Mouse (Mus musculus) embryonic facial prominence, embryonic 12.5 days (tissue): ENCODE results near the gene Il6ra. TPM values are rescaled to one million over a fixed set of nuclear protein-coding genes. Genes with fewer than 3 reads are reported as not detected.
A peak's percentile ranks its signal among the peaks of the same experiment; 100 is the strongest.

Experiments
- ATAC-seq: fragments of 200-750 bp; cut with Nextera tagmentation; 2 replicates; pipeline ENCODE4 v1.8.0; 2017; ENCODE audit not compliant: insufficient number of reproducible peaks, insufficient read depth, low FRiP score, low TSS enrichment
- H3K27ac ChIP-seq: fragments of 300-500 bp; sonication (generic); 2 replicates; pipeline ENCODE4 v1.5.1; 2016; ENCODE audit warnings: mild to moderate bottlenecking
- H3K27me3 ChIP-seq: fragments of 300-500 bp; sonication (generic); 2 replicates; pipeline ENCODE4 v1.6.1; 2016; ENCODE audit warnings: mild to moderate bottlenecking, moderate library complexity
- H3K36me3 ChIP-seq: fragments of 300-500 bp; sonication (generic); 2 replicates; pipeline ENCODE4 v1.6.1; 2016; ENCODE audit warnings: mild to moderate bottlenecking
- H3K4me1 ChIP-seq: fragments of 300-500 bp; sonication (generic); 2 replicates; pipeline ENCODE4 v1.6.1; 2016
- H3K4me2 ChIP-seq: fragments of 300-500 bp; sonication (generic); replicated peaks from 2 replicates; pipeline ENCODE4 v1.6.1; 2016; ENCODE audit warnings: mild to moderate bottlenecking, moderate library complexity
- H3K4me3 ChIP-seq: fragments of 300-500 bp; sonication (generic); 2 replicates; pipeline ENCODE4 v1.5.1; 2016; ENCODE audit warnings: mild to moderate bottlenecking
- H3K9ac ChIP-seq: fragments of 300-500 bp; sonication (generic); 2 replicates; pipeline ENCODE4 v1.6.1; 2016; ENCODE audit warnings: mild to moderate bottlenecking, moderate library complexity
- H3K9me3 ChIP-seq: fragments of 300-500 bp; sonication (generic); 2 replicates; pipeline ENCODE4 v1.6.1; 2016; ENCODE audit warnings: mild to moderate bottlenecking, moderate library complexity
- WGBS: fragments of 180-500 bp; shearing (Covaris S2); methylation state at CpG from one replicate; pipeline ENCODE4 v1.1.7; 2016; 5-methylcytosine and 5-hydroxymethylcytosine counted together
- polyA plus RNA-seq: library from polyadenylated mRNA; unstranded; fragments of >200 nt; fragmentation: Nextera tagmentation; extraction: Ambion mirVana; gene quantifications from 2 replicates; pipeline ENCODE4 v1.2.1, GENCODE M21; 2016

Il6ra gene
- polyA plus RNA-seq, 1 experiment from 2014 or later, result 0.79 TPM

DNA sequence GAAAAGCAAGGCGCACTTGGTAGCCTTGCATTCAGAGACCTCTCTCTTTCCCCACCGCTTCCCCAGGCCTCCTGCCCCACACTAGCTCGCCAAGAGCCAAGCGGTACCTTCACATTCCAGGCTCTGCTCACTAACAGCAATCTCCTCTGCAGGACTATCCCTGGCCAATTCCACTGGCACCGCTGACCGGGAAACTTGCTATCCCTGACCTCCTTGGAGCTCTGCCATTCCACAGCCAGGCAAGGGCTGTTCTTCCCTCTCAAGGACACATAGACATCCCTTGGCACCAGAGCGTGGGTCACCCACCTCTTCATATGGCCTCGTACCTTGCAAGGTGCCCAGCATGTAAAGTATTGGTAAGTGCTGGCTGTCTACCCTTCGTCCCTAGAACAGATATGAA, 29.9 kb upstream of the Il6ra start:
- 92% methylated on average over 9 of the region's 9 CpGs for WGBS
- no peaks in the 10 kb centered on the region for H3K9me3 ChIP-seq
- no peak for ATAC-seq
- peaks cover 91% of the 10 kb centered on the region for H3K36me3 ChIP-seq
- no peaks in the 10 kb centered on the region for H3K27me3 ChIP-seq
- no peak overlapping the region for H3K27ac ChIP-seq
- H3K4me3 ChIP-seq, result no peak overlapping the region
- no peak overlapping the region for H3K4me2 ChIP-seq
- no peak overlapping the region for H3K9ac ChIP-seq
- H3K4me1 ChIP-seq, result no peaks in the 10 kb centered on the region

DNA sequence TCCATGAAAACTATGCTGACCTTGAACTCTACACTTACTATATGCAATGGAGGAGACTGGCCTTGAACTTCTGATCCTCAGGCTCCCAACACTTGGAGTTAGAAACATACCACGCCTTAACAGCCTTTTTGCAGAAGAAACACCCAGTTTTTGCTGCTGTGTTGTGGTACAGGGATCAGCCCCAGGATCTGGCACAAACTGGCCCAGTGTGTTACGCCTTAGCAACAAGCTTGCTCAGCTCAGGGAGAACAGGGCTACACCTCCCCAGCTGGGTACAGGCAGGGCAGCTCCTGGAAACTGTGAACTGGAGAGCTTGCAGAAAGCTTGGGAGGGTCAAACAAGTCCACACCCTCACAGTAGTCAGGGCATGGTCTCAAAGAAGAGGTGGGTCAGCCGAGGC, 23.5 kb upstream of the Il6ra start:
- no peaks in the 10 kb centered on the region for H3K27me3 ChIP-seq
- no peak overlapping the region for H3K4me3 ChIP-seq
- no peaks in the 10 kb centered on the region for H3K4me1 ChIP-seq
- 94% methylated on average over 3 of the region's 3 CpGs for WGBS
- no peak overlapping the region for H3K4me2 ChIP-seq
- H3K36me3 ChIP-seq, result peaks cover 48% of the 10 kb centered on the region
- no peaks in the 10 kb centered on the region for H3K9me3 ChIP-seq
- no peak overlapping the region for H3K27ac ChIP-seq
- no peak overlapping the region for H3K9ac ChIP-seq
- ATAC-seq, result no peak

DNA sequence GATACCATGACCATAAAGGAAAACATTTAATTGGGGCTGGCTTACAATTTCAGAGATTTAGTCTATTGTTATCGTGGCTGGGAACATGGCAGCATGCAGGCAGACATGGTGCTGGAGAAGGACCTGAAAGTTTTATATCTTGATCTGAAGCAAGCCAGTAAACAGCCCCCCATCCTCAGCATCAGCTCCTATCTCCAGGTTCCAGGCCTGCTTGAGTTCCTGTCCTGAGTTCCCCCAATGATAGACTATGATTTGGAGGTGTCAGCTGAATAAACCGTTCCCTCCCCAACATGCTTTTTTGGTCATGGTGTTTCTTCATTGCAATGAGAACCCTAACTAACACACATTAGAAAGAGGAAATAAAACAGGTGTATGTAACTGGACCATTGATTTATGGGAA, 19.9 kb upstream of the Il6ra start:
- Histone ChIP-seq H3K9ac (no peak overlapping the region), H3K36me3 (peaks cover 17% of the 10 kb centered on the region), H3K4me1 (no peaks in the 10 kb centered on the region), H3K9me3 (no peaks in the 10 kb centered on the region), H3K27me3 (no peaks in the 10 kb centered on the region), H3K27ac (no peak overlapping the region), H3K4me2 (no peak overlapping the region), H3K4me3 (no peak overlapping the region)
- WGBS, result 90% methylated on average over 2 of the region's 2 CpGs
- ATAC-seq, result no peak

DNA sequence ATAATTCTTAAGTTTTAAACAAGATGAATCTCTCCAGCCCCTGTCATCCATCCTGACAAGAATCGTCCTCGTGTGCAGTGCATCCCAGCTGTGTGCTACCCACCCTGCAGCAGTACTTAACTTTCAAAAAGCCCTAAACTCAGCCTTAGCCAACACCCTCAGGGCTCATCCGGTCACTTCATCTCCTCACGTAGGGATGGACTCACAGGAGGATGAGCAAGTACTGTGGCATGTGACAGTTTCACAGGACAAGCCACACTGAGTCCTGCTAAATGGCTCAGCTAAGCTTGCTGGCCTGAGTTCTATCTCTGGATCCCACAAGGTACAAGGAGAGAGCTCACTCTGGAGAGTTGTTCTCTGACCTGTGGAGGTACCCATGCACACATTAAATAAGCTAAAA, 16.0 kb upstream of the Il6ra start:
- no peak for ATAC-seq
- H3K4me3 ChIP-seq, result no peak overlapping the region
- 64% methylated on average over 4 of the region's 4 CpGs for WGBS

DNA sequence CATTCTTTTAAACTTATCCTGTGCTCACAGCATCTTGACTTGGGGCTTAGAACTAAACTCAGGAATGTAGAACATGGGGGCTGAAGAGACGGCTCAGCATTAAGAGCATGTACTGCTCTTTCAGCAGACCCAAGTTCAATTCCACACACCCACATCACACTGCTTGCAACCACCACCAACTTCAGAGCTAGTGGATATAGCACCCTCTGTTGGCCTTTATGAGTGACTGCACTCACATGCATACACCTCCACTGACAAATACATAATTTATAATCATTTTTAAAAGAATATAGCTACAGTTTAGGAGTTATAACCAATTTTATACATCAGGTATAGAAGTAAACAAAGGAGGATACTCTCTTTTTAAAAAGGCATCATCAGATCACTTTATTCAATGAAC, 13.4 kb upstream of the Il6ra start:
- ATAC-seq, result no peak
- H3K9me3 ChIP-seq, result no peaks in the 10 kb centered on the region
- WGBS, result 91% methylated on average over 1 of the region's 1 CpGs
- no peak overlapping the region for H3K4me3 ChIP-seq
- H3K4me1 ChIP-seq, result no peaks in the 10 kb centered on the region
- H3K4me2 ChIP-seq, result no peak overlapping the region
- H3K36me3 ChIP-seq, result no peaks in the 10 kb centered on the region
- no peak overlapping the region for H3K27ac ChIP-seq
- no peaks in the 10 kb centered on the region for H3K27me3 ChIP-seq
- H3K9ac ChIP-seq, result no peak overlapping the region

More for the DNA sequence above, 16.0 kb upstream of the Il6ra start:
- H3K36me3 ChIP-seq, result no peaks in the 10 kb centered on the region
- no peaks in the 10 kb centered on the region for H3K27me3 ChIP-seq
- H3K4me2 ChIP-seq, result no peak overlapping the region
- H3K27ac ChIP-seq, result no peak overlapping the region
- H3K9ac ChIP-seq, result no peak overlapping the region
- no peaks in the 10 kb centered on the region for H3K4me1 ChIP-seq
- no peaks in the 10 kb centered on the region for H3K9me3 ChIP-seq

DNA sequence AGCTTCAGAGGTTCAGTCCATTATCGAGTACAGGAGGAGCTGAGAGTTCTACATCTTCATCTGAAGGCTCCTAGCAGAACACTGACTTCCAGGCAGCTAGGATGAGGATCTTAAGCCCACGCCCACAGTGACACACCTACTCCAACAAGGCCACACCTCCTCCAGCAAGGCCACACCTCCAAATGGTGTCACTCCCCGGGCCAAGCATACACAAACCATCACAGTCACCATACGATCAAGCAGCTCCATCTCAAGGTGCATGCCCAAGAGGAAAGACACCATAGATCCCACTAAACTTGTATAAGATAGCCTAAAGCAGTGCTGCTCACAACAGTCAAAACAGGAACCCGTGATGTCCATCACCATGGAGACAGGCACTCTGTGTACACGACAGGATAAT, 7.7 kb upstream of the Il6ra start:
- Histone ChIP-seq H3K9ac (no peak overlapping the region), H3K36me3 (no peaks in the 10 kb centered on the region), H3K9me3 (no peaks in the 10 kb centered on the region), H3K4me3 (no peak overlapping the region), H3K4me1 (no peaks in the 10 kb centered on the region), H3K27ac (no peak overlapping the region), H3K4me2 (no peak overlapping the region), H3K27me3 (no peaks in the 10 kb centered on the region)
- 66% methylated on average over 6 of the region's 6 CpGs for WGBS
- no peak for ATAC-seq

DNA sequence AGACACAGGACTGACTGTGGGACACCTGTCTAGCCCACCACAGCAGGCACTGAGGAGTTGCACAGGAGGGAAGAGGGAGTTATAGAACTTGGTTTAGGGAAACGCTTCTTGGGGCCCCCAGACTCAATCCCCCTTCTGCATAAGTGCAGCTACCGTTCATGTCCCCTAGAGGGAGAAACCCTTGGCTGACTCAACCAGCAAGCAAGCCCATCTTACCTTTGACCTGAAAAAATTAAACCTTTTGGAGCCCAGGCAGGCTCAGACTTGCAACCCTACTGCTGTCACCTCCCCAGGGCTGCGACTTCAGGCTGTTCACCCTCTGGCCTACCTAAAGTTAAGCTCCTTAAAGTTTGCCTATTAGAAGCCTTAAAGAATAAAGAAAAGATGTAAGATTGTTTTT, 4.4 kb upstream of the Il6ra start:
- WGBS, result 40% methylated on average over 3 of the region's 3 CpGs
- H3K4me3 ChIP-seq, result no peak overlapping the region
- no peak overlapping the region for H3K27ac ChIP-seq
- no peaks in the 10 kb centered on the region for H3K9me3 ChIP-seq
- peaks cover 11% of the 10 kb centered on the region for H3K4me1 ChIP-seq
- no peak overlapping the region for H3K9ac ChIP-seq
- ATAC-seq, result no peak
- no peak overlapping the region for H3K4me2 ChIP-seq
- H3K27me3 ChIP-seq, result peaks cover 26% of the 10 kb centered on the region
- no peaks in the 10 kb centered on the region for H3K36me3 ChIP-seq

DNA sequence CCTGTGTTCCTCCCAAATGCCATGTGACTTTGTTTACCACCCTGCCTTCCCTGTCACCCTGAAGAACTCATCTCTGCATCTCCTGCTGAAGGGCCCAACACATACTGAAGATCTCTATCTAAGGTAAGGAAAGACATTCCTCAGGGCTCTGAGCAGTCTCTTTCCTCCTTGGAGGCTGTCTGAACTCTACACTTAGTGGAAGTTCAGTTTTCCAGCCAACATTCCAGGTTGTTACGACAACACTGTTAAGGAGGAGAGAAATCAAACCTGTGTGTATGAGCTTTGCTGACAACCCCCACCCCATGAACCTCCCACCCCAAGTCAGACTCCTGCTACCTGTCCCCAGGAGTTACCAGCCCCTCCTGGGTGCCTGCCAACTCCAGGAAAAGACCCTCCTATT, 3.6 kb upstream of the Il6ra start:
- Histone ChIP-seq H3K27me3 (peaks cover 32% of the 10 kb centered on the region), H3K27ac (no peak overlapping the region), H3K9ac (no peak overlapping the region), H3K4me2 (no peak overlapping the region), H3K4me3 (no peak overlapping the region), H3K36me3 (no peaks in the 10 kb centered on the region), H3K9me3 (no peaks in the 10 kb centered on the region), H3K4me1 (peaks cover 14% of the 10 kb centered on the region)
- WGBS, result 78% methylated on average over 1 of the region's 1 CpGs
- no peak for ATAC-seq

DNA sequence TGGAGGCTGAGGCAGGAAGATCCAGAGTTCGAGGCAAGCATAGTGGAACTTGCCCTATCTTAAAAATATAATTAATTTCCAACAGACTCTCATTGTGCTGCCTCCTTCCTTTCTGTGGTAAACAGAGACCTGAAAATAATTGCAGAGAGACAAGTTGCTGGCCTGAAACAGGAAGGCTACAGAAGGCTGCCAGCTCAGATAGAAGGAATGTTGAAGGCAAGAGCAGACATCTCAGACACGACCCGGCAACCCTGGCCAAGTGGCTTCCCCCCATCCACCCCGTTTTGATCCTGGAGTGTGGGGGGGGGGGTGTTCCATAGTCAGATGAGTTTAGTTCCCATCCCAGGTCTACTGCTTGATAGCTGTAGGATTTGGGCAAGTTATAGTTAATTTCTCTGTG, 1.7 kb upstream of the Il6ra start:
- WGBS, result 78% methylated on average over 4 of the region's 4 CpGs
- no peak for ATAC-seq
- Histone ChIP-seq H3K9me3 (no peaks in the 10 kb centered on the region), H3K4me2 (no peak overlapping the region), H3K4me3 (no peak overlapping the region), H3K27ac (no peak overlapping the region), H3K9ac (no peak overlapping the region), H3K27me3 (peaks cover 42% of the 10 kb centered on the region), H3K4me1 (peaks cover 15% of the 10 kb centered on the region), H3K36me3 (no peaks in the 10 kb centered on the region)

DNA sequence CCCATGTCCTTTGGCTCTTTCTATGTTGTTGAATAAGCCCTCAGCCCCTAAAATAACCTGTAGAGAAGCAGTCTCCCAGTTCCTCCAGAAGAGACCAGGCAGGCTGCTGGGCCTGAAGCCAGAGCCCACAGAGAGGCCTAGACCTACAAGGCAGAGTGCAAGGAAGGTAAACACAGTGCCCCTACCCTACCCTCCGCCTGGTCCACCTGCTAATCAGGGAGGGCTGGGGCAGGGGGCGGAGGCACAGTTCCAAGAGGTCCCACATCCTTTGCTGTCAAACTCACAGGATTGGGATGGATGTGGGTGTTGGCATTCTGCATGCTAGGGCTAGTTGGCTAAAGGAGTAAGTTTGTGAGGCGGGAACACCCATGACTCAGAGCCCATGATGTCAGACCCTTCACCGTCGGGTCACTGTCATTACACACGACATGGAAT, 871 bp downstream of the Il6ra start:
- Histone ChIP-seq H3K9me3 (no peaks in the 10 kb centered on the region), H3K4me3 (no peak overlapping the region), H3K27ac (no peak overlapping the region), H3K27me3 (peaks cover 44% of the 10 kb centered on the region), H3K36me3 (no peaks in the 10 kb centered on the region), H3K4me1 (peaks cover 17% of the 10 kb centered on the region), H3K9ac (no peak overlapping the region), H3K4me2 (peak overlapping the region; percentile 99; the same call in 1 of the 2 replicates)
- 36% methylated on average over 6 of the region's 6 CpGs for WGBS
- no peak for ATAC-seq

DNA sequence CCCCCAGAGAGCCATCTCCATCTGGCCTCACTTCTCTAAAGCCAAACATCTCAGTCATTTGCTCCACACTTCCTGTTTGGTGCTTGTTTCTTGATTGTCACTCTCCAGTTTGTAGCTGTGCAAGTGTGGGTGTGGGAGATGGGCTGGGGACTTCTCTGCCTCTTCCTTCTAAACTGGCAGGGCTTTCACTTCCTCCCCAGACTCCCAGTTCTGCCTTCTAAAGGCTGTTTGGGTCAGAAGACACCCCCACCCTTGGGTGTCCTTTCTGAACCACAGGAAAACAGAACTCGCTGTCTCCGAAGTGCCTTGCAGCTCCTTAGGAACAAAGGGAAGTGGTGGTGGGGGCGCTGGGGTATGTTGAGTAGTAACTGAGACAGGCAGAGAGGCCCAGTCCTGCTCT, 1.8 kb downstream of the Il6ra start:
- H3K9ac ChIP-seq, result no peak overlapping the region
- 75% methylated on average over 3 of the region's 3 CpGs for WGBS
- no peaks in the 10 kb centered on the region for H3K36me3 ChIP-seq
- H3K4me3 ChIP-seq, result no peak overlapping the region
- no peaks in the 10 kb centered on the region for H3K9me3 ChIP-seq
- H3K27ac ChIP-seq, result no peak overlapping the region
- H3K27me3 ChIP-seq, result peaks cover 44% of the 10 kb centered on the region
- peaks cover 17% of the 10 kb centered on the region for H3K4me1 ChIP-seq
- H3K4me2 ChIP-seq, result no peak overlapping the region
- ATAC-seq, result no peak

DNA sequence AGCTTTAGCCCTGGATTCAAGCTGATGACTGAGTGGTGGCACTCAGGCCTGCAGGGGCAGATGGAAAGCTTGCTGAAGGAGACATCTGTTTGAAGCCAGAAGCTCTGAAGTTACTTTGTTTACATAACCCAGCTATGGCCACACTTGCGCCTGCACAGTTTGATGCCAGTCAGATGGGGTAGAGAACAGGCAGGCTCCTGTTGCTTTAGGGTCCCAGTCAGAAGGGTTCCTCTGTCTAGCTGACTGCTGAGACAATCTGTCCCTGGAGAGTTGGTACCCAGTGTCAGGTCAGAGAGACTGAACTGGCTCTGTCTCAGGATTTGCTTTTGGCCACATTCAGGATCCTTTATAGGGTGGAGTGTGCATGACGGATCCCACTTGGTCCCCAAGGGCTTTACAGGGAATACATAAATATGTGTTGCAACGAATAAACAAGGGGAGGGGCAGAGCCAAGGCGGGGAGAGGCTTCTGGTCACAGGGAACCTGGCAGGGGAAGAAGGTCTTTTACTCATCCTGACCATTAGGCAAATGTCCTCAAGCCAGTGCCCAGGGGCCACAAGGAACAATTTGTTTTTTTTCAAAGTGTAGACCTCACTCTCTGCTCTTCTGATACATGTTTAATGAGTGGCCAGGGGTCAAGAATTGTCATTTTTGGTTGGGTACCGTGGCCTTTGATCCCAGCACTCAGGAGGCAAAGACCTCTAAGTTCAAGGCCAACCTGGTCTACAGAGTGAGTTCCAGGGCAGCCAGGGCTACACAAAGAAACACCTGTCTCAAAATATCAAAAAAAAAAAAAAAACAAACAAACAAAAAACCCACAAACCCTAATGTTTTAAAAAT, 3.1 kb downstream of the Il6ra start:
- WGBS, result 35% methylated on average over 5 of the region's 5 CpGs

More for the DNA sequence above, 3.1 kb downstream of the Il6ra start:
- peaks cover 17% of the 10 kb centered on the region for H3K4me1 ChIP-seq
- no peak overlapping the region for H3K9ac ChIP-seq
- no peak overlapping the region for H3K27ac ChIP-seq
- H3K9me3 ChIP-seq, result no peaks in the 10 kb centered on the region
- no peak overlapping the region for H3K4me2 ChIP-seq
- H3K27me3 ChIP-seq, result peaks cover 41% of the 10 kb centered on the region
- ATAC-seq, result no peak
- no peaks in the 10 kb centered on the region for H3K36me3 ChIP-seq
- H3K4me3 ChIP-seq, result no peak overlapping the region
